Mouse (Mus musculus): Measurements from ENCODE around the gene Auts2.

DNA sequence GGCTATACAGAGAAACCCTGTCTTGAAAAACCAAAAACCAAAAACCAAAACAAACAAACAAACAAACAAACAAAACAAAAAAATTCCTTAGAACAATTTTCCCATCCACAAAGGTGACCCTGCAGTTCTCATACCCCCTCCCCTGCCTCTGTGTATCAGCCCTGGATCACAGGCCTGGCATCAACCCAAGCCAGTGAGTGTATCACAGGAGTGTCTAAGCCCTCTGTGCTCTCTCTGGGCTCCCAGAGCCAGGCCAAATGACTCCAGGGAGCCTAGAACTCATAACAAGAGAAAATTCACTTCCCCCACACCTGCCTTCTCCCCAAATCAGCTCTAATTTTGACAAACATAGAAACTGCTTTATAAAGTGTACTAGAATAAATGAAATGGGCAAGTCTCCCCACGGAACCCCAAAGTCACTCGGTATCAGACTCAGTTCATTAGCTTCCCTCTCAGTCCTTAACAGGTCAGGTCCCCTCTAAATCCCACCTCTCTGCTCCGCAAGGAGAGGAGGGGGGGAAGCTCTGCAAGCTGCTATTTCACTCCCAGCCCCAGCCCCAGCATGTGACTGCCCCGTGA lies 896.0 kb downstream of the Auts2 start:
- no peak for TF ChIP-seq CTCF (IDR thresholded peaks at IDR 0.05; ENCODE audit: insufficient read depth, low read length)
- TF ChIP-seq POLR2A (IDR thresholded peaks at IDR 0.05; ENCODE audit: borderline replicate concordance, extremely low read depth, low read depth, low read length), result no peak

All from lung, adult 2 months (tissue).